Mouse (Mus musculus) limb, embryonic 15.5 days (tissue): ENCODE data around the gene Gins3. TPM values are rescaled to one million over a fixed set of nuclear protein-coding genes. Genes with fewer than 3 reads are reported as not detected.

ENCODE experiments used
- ATAC-seq: fragments of 200-750 bp; cut with Nextera tagmentation; 2 replicates; pipeline ENCODE4 v1.8.0; 2017; ENCODE audit warnings: low read depth, moderate TSS enrichment; ENCODE audit not compliant: insufficient number of reproducible peaks, low FRiP score, low TSS enrichment
- H3K27ac ChIP-seq: fragments of 300-500 bp; sonication (generic); 2 replicates; pipeline ENCODE4 v1.5.1; 2015; ENCODE audit warnings: moderate library complexity, mild to moderate bottlenecking, inconsistent platforms
- H3K27me3 ChIP-seq: fragments of 300-500 bp; sonication (generic); 2 replicates; pipeline ENCODE4 v1.6.1; 2015; ENCODE audit warnings: inconsistent platforms
- H3K36me3 ChIP-seq: fragments of 300-500 bp; sonication (generic); 2 replicates; pipeline ENCODE4 v1.6.1; 2015; ENCODE audit warnings: inconsistent platforms
- H3K4me1 ChIP-seq: fragments of 300-500 bp; sonication (generic); 2 replicates; pipeline ENCODE4 v1.6.1; 2015; ENCODE audit warnings: inconsistent platforms
- H3K4me2 ChIP-seq: fragments of 300-500 bp; sonication (generic); 2 replicates; pipeline ENCODE4 v1.6.1; 2015; ENCODE audit warnings: mild to moderate bottlenecking, inconsistent platforms
- H3K4me3 ChIP-seq: fragments of 300-500 bp; sonication (generic); 2 replicates; pipeline ENCODE4 v1.5.1; 2015; ENCODE audit warnings: mild to moderate bottlenecking, inconsistent platforms
- H3K9ac ChIP-seq: fragments of 300-500 bp; sonication (generic); 2 replicates; pipeline ENCODE4 v1.6.1; 2015; ENCODE audit warnings: inconsistent platforms
- H3K9me3 ChIP-seq: fragments of 300-500 bp; sonication (generic); 2 replicates; pipeline ENCODE4 v1.6.1; 2016; ENCODE audit warnings: inconsistent platforms
- WGBS: fragments of 180-500 bp; shearing (Covaris S2); methylation state at CpG from one replicate; pipeline ENCODE4 v1.1.7; 2015; 5-methylcytosine and 5-hydroxymethylcytosine counted together
- polyA plus RNA-seq: library from polyadenylated mRNA; unstranded; fragments of >200 nt; fragmentation: Nextera tagmentation; extraction: Ambion mirVana; gene quantifications from 2 replicates; pipeline ENCODE4 v1.2.1, GENCODE M21; 2015

Gene Gins3
- polyA plus RNA-seq = 17.7 and 18.5 TPM in 2 replicates

- Histone ChIP-seq H3K27me3 (peaks cover 2% of the 10 kb centered on the region; the same call in 1 of the 2 replicates), H3K9ac (peak within 1 kb of the TSS; percentile 62), H3K9me3 (no peaks in the 10 kb centered on the region), H3K4me3 (peak within 1 kb of the TSS; percentile 88), H3K36me3 (peaks cover 5% of the 10 kb centered on the region; the same call in 1 of the 2 replicates), H3K27ac (0 out of 2 replicates have a peak within 1 kb of the TSS, but pooled peaks have one; percentile 17), H3K4me2 (peak within 1 kb of the TSS; percentile 80), H3K4me1 (peaks cover 8% of the 10 kb centered on the region)
- ATAC-seq = peak; percentile 88
- under 1% methylated on average over 51 of the region's 52 CpGs for WGBS
These were observed at the start of gene Gins3 for GRCm38 (mm10) chr8:95633262-95634062. Gins3 (plus strand) TSS chr8:95633453.

GRCm38 (mm10) chr8:95587339-95587738, 45.9 kb upstream of the Gins3 start:
- Histone ChIP-seq H3K4me2 (no peak overlapping the region), H3K36me3 (no peaks in the 10 kb centered on the region), H3K4me1 (no peaks in the 10 kb centered on the region), H3K9ac (no peak overlapping the region), H3K9me3 (no peaks in the 10 kb centered on the region), H3K4me3 (no peak overlapping the region), H3K27ac (no peak overlapping the region), H3K27me3 (no peaks in the 10 kb centered on the region)
- WGBS = 77% methylated on average over 1 of the region's 1 CpGs
- ATAC-seq = no peak

GRCm38 (mm10) chr8:95589282-95589681, 44.0 kb upstream of the Gins3 start:
- no peak overlapping the region for H3K4me3 ChIP-seq
- no peaks in the 10 kb centered on the region for H3K4me1 ChIP-seq
- 61% methylated on average over 10 of the region's 10 CpGs for WGBS

DNA sequence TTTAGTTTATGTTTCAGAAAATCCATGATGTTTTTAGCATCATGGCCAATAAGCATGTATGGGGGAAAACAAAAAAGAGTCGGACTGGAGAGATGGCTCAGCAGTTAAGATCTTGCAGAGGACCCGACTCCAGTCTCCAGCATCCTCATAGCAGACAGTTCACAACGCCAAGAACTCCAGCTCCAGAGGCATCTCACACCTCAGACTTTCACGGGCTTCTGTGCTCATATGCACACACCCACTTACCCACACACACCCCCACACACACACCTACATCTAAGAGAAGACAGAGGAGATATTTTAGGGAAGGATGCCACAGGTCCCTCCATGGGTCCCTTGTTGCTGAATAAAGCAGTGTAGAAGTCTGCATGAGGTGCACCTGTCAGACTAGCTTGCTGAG, 42.7 kb upstream of the Gins3 start:
- ATAC-seq = no peak
- no peaks in the 10 kb centered on the region for H3K9me3 ChIP-seq
- WGBS = 79% methylated on average over 4 of the region's 4 CpGs

More at GRCm38 (mm10) chr8:95589282-95589681, 44.0 kb upstream of the Gins3 start:
- Histone ChIP-seq H3K27me3 (no peaks in the 10 kb centered on the region), H3K9me3 (no peaks in the 10 kb centered on the region), H3K27ac (no peak overlapping the region), H3K4me2 (no peak overlapping the region), H3K36me3 (no peaks in the 10 kb centered on the region), H3K9ac (no peak overlapping the region)
- no peak for ATAC-seq

DNA sequence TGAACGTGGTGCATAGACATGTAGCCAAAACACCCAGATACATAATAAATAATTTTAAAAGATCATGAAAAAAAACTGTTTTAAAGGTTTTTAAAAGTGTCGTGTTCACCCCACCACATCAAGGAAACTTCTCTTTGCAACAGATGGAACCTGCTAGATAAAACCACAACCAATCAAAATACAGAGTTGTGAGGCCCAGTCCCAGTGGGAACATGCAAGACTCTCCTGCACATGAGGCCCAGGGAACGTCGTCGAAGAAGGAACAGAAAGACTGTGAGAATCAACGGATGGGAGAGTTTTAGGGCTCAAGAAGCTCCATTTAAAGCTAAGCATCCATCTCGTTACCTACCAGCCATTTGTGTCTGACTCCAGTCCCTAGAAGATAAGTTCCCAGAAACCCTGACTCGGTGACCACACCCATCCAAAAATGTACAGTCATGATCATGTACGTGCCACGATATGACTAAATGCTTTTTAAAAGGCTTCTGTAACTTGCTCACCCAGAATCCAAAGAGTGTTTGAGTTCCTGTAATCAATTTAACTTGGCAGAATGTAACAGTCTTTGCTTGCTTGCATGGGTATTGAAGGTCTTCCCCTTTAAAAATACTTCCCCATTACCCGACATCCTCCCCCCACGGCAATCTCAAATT, 41.0 kb upstream of the Gins3 start:
- no peaks in the 10 kb centered on the region for H3K36me3 ChIP-seq
- no peaks in the 10 kb centered on the region for H3K27me3 ChIP-seq
- H3K9ac ChIP-seq = no peak overlapping the region
- H3K9me3 ChIP-seq = no peaks in the 10 kb centered on the region
- no peak for ATAC-seq
- H3K4me1 ChIP-seq = peaks cover 8% of the 10 kb centered on the region; the same call in 1 of the 2 replicates
- no peak overlapping the region for H3K4me2 ChIP-seq
- no peak overlapping the region for H3K4me3 ChIP-seq
- no peak overlapping the region for H3K27ac ChIP-seq
- WGBS = 79% methylated on average over 12 of the region's 12 CpGs

More for the DNA sequence above, 42.7 kb upstream of the Gins3 start:
- Histone ChIP-seq H3K4me3 (no peak overlapping the region), H3K27ac (no peak overlapping the region), H3K9ac (no peak overlapping the region), H3K27me3 (no peaks in the 10 kb centered on the region), H3K4me1 (0 out of 2 replicates have a peak, but pooled peaks cover 3% of the 10 kb centered on the region), H3K36me3 (no peaks in the 10 kb centered on the region), H3K4me2 (no peak overlapping the region)

DNA sequence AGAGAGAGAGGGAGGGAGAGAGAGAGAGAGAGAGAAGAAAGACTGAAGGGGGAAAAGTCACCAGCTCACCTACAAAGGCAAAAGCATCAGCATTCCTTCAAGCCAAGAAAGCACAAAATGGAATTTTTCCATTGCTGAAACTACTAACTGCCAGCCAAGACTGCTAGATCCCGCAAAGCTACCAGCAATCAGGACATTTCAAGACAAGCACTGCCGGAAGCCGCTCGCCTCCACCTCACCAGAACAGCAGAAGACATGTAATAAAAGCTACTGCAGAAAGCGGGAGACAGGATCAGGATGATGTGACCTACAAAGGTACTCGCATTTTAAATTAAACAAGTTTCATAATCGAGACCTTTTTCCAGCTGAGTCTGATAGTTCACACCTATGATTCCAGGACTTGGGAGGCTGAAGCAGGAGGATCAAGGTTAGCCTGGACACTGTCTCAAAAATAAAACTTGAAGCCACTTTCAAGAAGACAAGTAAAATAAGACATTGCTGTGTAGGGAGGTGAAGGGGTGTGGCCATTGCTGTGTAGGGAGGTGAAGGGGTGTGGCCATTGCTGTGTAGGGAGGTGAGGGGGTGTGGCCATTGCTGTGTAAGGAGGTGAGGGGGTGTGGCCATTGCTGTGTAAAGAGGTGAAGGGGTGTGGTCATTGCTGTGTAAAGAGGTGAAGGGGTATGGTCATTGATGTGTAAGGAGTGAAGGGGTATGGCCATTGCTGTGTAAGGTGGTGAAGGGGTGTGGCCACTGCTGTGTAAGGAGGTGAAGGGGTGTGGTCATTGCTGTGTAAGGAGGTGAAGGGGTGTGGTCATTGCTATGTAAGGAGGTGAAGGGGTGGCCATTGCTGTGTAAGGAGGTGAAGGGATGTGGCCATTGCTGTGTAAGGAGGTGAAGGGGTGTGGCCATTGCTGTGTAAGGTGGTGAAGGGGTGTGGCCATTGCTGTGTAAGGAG, 39.5 kb upstream of the Gins3 start:
- Histone ChIP-seq H3K4me1 (peaks cover 8% of the 10 kb centered on the region; the same call in 1 of the 2 replicates), H3K27me3 (no peaks in the 10 kb centered on the region), H3K9me3 (no peaks in the 10 kb centered on the region), H3K9ac (no peak overlapping the region), H3K4me3 (no peak overlapping the region), H3K36me3 (no peaks in the 10 kb centered on the region), H3K4me2 (no peak overlapping the region), H3K27ac (no peak overlapping the region)
- no peak for ATAC-seq
- WGBS = 89% methylated on average over 7 of the region's 7 CpGs

DNA sequence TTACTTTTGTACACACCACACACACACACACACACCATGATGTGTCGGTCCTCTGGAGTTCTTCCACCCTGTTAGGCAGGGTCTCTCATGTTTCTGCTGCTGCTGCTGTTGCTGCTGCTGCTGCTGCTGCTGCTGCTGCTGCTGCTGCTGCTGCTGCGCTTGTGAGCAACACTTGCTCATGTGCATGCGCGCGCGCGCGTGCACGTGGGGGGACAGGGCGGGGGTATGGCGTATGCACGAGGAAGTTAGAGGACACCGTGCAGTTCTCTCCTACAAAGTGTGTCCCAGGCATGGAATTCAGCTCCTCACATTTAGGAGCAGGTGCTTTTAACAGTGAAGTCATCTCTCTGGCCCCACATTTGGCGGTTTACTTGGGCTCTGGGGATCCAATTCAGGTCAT, 38.1 kb upstream of the Gins3 start:
- H3K9ac ChIP-seq = no peak overlapping the region
- ATAC-seq = no peak
- peaks cover 8% of the 10 kb centered on the region; the same call in 1 of the 2 replicates for H3K4me1 ChIP-seq
- H3K36me3 ChIP-seq = no peaks in the 10 kb centered on the region
- no peak overlapping the region for H3K27ac ChIP-seq
- no peaks in the 10 kb centered on the region for H3K9me3 ChIP-seq
- no peak overlapping the region for H3K4me2 ChIP-seq
- no peak overlapping the region for H3K4me3 ChIP-seq
- WGBS = 80% methylated on average over 14 of the region's 14 CpGs
- H3K27me3 ChIP-seq = no peaks in the 10 kb centered on the region

DNA sequence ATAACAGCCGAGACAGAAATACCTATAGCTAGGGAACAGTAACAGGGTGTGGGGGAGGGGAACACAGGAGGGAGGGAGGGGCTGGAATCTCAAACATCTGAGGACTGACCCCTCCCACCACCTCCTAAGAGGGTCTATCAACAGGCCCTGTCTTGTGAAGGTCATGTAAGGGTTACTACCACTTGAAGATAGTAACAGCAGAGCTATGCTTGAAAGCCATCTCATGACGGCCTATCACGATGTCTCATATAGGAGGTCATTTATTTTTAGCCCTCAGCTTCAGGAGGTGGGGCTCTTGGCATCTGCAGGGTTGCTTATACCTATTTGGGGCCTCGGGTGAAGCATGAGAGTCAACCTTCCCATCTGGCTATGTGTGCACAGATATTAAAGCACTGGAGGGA, 36.4 kb upstream of the Gins3 start:
- Histone ChIP-seq H3K27me3 (no peaks in the 10 kb centered on the region), H3K4me2 (no peak overlapping the region), H3K4me1 (peaks cover 8% of the 10 kb centered on the region; the same call in 1 of the 2 replicates), H3K4me3 (no peak overlapping the region), H3K36me3 (no peaks in the 10 kb centered on the region), H3K9me3 (no peaks in the 10 kb centered on the region), H3K27ac (no peak overlapping the region), H3K9ac (no peak overlapping the region)
- WGBS = 47% methylated on average over 4 of the region's 4 CpGs
- peak; percentile 75; the same call in 1 of the 2 replicates for ATAC-seq

DNA sequence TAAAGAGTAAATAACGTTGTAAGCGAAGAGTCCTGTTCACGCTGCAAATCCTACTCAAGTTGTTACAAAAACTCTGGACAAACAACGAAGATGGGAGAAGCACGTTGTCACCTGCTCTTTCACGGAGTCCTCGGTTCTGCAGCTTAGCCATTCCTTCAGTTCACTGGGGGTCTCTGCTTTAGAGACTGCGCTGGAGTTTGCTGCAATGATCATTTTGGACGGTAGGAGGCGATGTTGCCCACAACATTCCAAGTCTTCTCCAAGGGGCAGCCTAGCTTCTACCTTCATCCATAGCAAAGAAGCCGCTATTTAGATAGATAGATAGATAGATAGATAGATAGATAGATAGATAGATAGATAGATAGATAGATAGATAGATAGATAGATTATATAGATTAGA, 33.4 kb upstream of the Gins3 start:
- H3K4me2 ChIP-seq = no peak overlapping the region
- H3K27ac ChIP-seq = no peak overlapping the region
- peaks cover 8% of the 10 kb centered on the region; the same call in 1 of the 2 replicates for H3K4me1 ChIP-seq
- H3K36me3 ChIP-seq = no peaks in the 10 kb centered on the region
- H3K4me3 ChIP-seq = no peak overlapping the region
- 9% methylated on average over 11 of the region's 11 CpGs for WGBS
- no peaks in the 10 kb centered on the region for H3K9me3 ChIP-seq
- no peak for ATAC-seq
- no peak overlapping the region for H3K9ac ChIP-seq
- no peaks in the 10 kb centered on the region for H3K27me3 ChIP-seq

- no peak for ATAC-seq
- no peak overlapping the region for H3K4me2 ChIP-seq
- no peak overlapping the region for H3K4me3 ChIP-seq
- no peaks in the 10 kb centered on the region for H3K36me3 ChIP-seq
- no peak overlapping the region for H3K27ac ChIP-seq
- no peaks in the 10 kb centered on the region for H3K9me3 ChIP-seq
- 69% methylated on average over 15 of the region's 15 CpGs for WGBS
- no peaks in the 10 kb centered on the region for H3K27me3 ChIP-seq
- peaks cover 5% of the 10 kb centered on the region; the same call in 1 of the 2 replicates for H3K4me1 ChIP-seq
- no peak overlapping the region for H3K9ac ChIP-seq
These were observed 31.9 kb upstream of the Gins3 start for GRCm38 (mm10) chr8:95601306-95601705.

GRCm38 (mm10) chr8:95602168-95602567, 31.1 kb upstream of the Gins3 start:
- Histone ChIP-seq H3K36me3 (no peaks in the 10 kb centered on the region), H3K4me1 (no peaks in the 10 kb centered on the region), H3K27me3 (no peaks in the 10 kb centered on the region), H3K9me3 (no peaks in the 10 kb centered on the region), H3K4me3 (no peak overlapping the region), H3K27ac (no peak overlapping the region), H3K9ac (no peak overlapping the region), H3K4me2 (no peak overlapping the region)
- no peak for ATAC-seq
- 67% methylated on average over 2 of the region's 2 CpGs for WGBS
